Mouse (Mus musculus): ENCODE data around the gene Asna1.

DNA sequence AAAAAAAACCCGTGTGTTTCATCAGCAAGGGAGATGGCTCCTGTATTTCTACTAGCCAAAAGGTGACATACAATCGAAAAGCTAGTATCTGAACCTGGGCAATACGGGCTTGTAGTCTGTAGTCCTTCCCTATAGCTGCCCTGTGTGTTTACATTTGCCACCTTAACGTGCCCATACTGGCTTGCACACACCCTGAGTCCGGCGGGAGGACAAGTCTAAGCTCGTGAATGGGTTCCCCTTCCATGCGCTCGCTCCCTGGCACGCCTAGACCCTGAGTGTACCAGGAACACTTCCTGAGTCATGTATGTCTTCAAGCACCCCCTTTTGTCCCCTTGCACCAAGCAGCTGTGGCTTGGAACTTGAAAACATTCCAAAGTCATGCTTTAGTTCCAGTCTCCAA is 8.4 kb downstream of the Asna1 start:
- TF ChIP-seq CTCF (IDR thresholded peaks at IDR 0.05), result no peak
- no peak for TF ChIP-seq POLR2A (IDR thresholded peaks at IDR 0.05; ENCODE audit: insufficient read depth, low read depth, low read length)
